In genomic region chr8:84662581-84663065, GRCm38 (mm10) we compare ENCODE assay signal across 7 mouse cellular contexts. TPM values are rescaled to one million over a fixed set of nuclear protein-coding genes. Genes with fewer than 3 reads are reported as not detected.
DNase-seq lines count a peak whose midpoint lies in the region; ATAC-seq lines count a peak whose summit lies in the region.

Gene Ier2 (minus strand): TSS chr8:84662852.

- no peaks in the 10 kb centered on the region for H3K9me3 ChIP-seq in embryonic facial prominence, embryonic 11.5 days (replicated peaks; ENCODE audit: control insufficient read depth, low read length)
- H3K9me3 ChIP-seq in limb, embryonic 10.5 days (replicated peaks) = no peaks in the 10 kb centered on the region
- H3K9me3 ChIP-seq in midbrain, embryonic 12.5 days = no peaks in the 10 kb centered on the region

- peak within 1 kb of the TSS; percentile 97 for H3K4me3 ChIP-seq in embryonic facial prominence, embryonic 11.5 days (ENCODE audit: low read depth, low read length)
- peak within 1 kb of the TSS; percentile 87 for H3K4me3 ChIP-seq in limb, embryonic 10.5 days
- peak within 1 kb of the TSS; percentile 71 for H3K4me3 ChIP-seq in midbrain, embryonic 12.5 days

- peak within 1 kb of the TSS; percentile 89 for H3K4me2 ChIP-seq in embryonic facial prominence, embryonic 11.5 days (ENCODE audit: low read depth, low read length)
- H3K4me2 ChIP-seq in midbrain, embryonic 12.5 days (replicated peaks) = peak within 1 kb of the TSS; percentile 96

- H3K27ac ChIP-seq in embryonic facial prominence, embryonic 11.5 days (replicated peaks; ENCODE audit: low read depth, low read length) = peak within 1 kb of the TSS; percentile 91
- H3K27ac ChIP-seq in limb, embryonic 10.5 days = peak within 1 kb of the TSS; percentile 98
- peak within 1 kb of the TSS; percentile 93 for H3K27ac ChIP-seq in midbrain, embryonic 12.5 days (replicated peaks)

- DNase-seq in adrenal gland, postnatal 25 days = peak; percentile 93
- peak; percentile 98 for DNase-seq in embryonic facial prominence, embryonic 11.5 days (ENCODE audit: low spot score)
- peak; percentile 100 for DNase-seq in heart, adult 11 months
- peak; percentile 96 for DNase-seq in kidney, adult 18-20 months
- peak; percentile 97 for DNase-seq in limb, embryonic 10.5 days (ENCODE audit: low spot score)
- peak; percentile 98 for DNase-seq in skeletal muscle tissue, adult 2 months (ENCODE audit: low read depth, low spot score)

- H3K4me1 ChIP-seq in embryonic facial prominence, embryonic 11.5 days (ENCODE audit: control insufficient read depth, insufficient read depth, low read length) = no peaks in the 10 kb centered on the region; the same call in 1 of the 2 replicates
- H3K4me1 ChIP-seq in limb, embryonic 10.5 days = peaks cover 60% of the 10 kb centered on the region
- H3K4me1 ChIP-seq in midbrain, embryonic 12.5 days = peaks cover 49% of the 10 kb centered on the region

- peak; percentile 49 for ATAC-seq in embryonic facial prominence, embryonic 11.5 days (replicated peaks; ENCODE audit: insufficient number of reproducible peaks, low FRiP score, low TSS enrichment, low read depth)
- peak; percentile 73 for ATAC-seq in midbrain, embryonic 12.5 days (ENCODE audit: low FRiP score, low read depth)

- no peaks in the 10 kb centered on the region for H3K27me3 ChIP-seq in embryonic facial prominence, embryonic 11.5 days (ENCODE audit: control insufficient read depth, insufficient read depth, low read length)
- no peaks in the 10 kb centered on the region for H3K27me3 ChIP-seq in limb, embryonic 10.5 days (ENCODE audit: low read depth, poor library complexity, severe bottlenecking)
- H3K27me3 ChIP-seq in midbrain, embryonic 12.5 days = peaks cover 5% of the 10 kb centered on the region; the same call in 1 of the 2 replicates

- H3K9ac ChIP-seq in embryonic facial prominence, embryonic 11.5 days (replicated peaks; ENCODE audit: low read length) = peak within 1 kb of the TSS; percentile 95
- peak within 1 kb of the TSS; percentile 83 for H3K9ac ChIP-seq in midbrain, embryonic 12.5 days (replicated peaks)

- WGBS in embryonic facial prominence, embryonic 11.5 days = 0% methylated on average over 27 of the region's 27 CpGs
- WGBS in limb, embryonic 10.5 days = under 1% methylated on average over 27 of the region's 27 CpGs
- WGBS in midbrain, embryonic 12.5 days = under 1% methylated on average over 27 of the region's 27 CpGs

- H3K36me3 ChIP-seq in embryonic facial prominence, embryonic 11.5 days (replicated peaks; ENCODE audit: control insufficient read depth, insufficient read depth, low read depth, low read length) = no peaks in the 10 kb centered on the region
- H3K36me3 ChIP-seq in limb, embryonic 10.5 days = peaks cover 20% of the 10 kb centered on the region
- H3K36me3 ChIP-seq in midbrain, embryonic 12.5 days = no peaks in the 10 kb centered on the region

RNA-seq across cellular contexts. Expression of gene Ier2, which starts in this region (rescaled TPM):
- 19.6 and 22.3 TPM in 2 replicates for total RNA-seq in adrenal gland, postnatal 25 days (2021)
- polyA plus RNA-seq in embryonic facial prominence, embryonic 11.5 days (2014; fragmentation: Nextera tagmentation; extraction: Ambion mirVana) = 86.9 and 89.6 TPM in 2 replicates
- polyA plus RNA-seq in limb, embryonic 10.5 days (2016; fragmentation: Nextera tagmentation; extraction: Ambion mirVana) = 199 and 229 TPM in 2 replicates
- 47.1 and 47.4 TPM in 2 replicates for polyA plus RNA-seq in midbrain, embryonic 12.5 days (2016; fragmentation: Nextera tagmentation; extraction: Ambion mirVana)

Comparison
In these comparisons a context has a peak if more than half of its experiments do, and no peak if none do; other contexts are left out.
1. Peak in every context shown above with its lines: DNase-seq, ATAC-seq, H3K4me3 ChIP-seq and H3K27ac ChIP-seq.